7 mouse cellular contexts compared by ENCODE assay signal in the genomic region with DNA sequence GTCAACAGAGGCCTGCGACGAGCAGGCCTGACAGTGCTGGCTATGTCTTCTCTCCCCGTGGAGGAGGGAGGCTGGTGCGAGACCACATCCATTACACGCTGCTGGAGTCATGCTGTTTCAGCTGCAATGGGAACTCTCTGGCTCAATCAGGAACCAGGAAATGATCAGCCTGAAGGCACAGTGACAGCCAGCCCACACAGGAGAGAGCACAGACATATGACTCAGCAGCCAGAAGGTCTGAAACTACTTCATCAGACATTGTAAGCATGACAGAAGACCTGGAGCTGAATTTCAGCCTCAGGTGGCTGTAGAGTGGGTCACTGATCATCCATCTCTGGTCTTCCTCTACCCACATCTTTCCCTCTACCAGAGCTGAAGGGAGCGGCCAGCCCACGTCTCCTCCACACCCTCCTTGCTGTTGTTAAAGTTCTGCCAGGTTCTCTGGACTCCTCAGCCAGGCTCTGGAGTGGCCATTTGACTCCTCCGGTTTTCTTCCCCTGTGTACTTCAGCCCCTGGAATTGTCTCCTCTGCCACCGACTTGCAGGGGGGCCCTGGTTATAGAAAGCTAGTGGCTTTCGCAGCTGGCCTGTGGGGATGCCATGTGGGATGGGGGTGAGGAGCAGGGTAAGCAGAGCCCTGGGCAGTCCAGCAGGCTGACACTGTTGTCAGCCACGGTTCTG. TPM values are rescaled to one million over a fixed set of nuclear protein-coding genes. Genes with fewer than 3 reads are reported as not detected.
DNase-seq lines count a peak whose midpoint lies in the region; ATAC-seq and TF ChIP-seq lines count a peak whose summit lies in the region.

No protein-coding gene starts in this region.

- DNase-seq in midbrain, embryonic 11.5 days (ENCODE audit: low spot score, missing footprints): peak; percentile 47
- no peak for DNase-seq in intestine, embryonic 14.5 days (ENCODE audit: low spot score)
- no peak for DNase-seq in lung, adult 18-20 months
- no peak for DNase-seq in c-Kit-positive CD71-positive TER-119-positive erythroid progenitor cells, embryonic 14.5 days (ENCODE audit: low spot score)

- H3K9ac ChIP-seq in midbrain, embryonic 11.5 days (ENCODE audit: low read length): no peak overlapping the region
- H3K9ac ChIP-seq in midbrain, embryonic 16.5 days (ENCODE audit: low read depth, low read length): no peak overlapping the region
- no peak overlapping the region for H3K9ac ChIP-seq in intestine, embryonic 14.5 days (ENCODE audit: low read length)
- H3K9ac ChIP-seq in neural tube, embryonic 15.5 days (replicated peaks): no peak overlapping the region

- ATAC-seq in midbrain, embryonic 11.5 days (ENCODE audit: low FRiP score): no peak
- ATAC-seq in midbrain, embryonic 16.5 days: no peak
- 0 out of 2 replicates have a peak, but pooled peaks have one; percentile 23 for ATAC-seq in intestine, embryonic 14.5 days (replicated peaks; ENCODE audit: low FRiP score, low TSS enrichment, low read depth)
- ATAC-seq in neural tube, embryonic 15.5 days (ENCODE audit: low FRiP score): peak; percentile 35; the same call in 1 of the 2 replicates

- no peaks in the 10 kb centered on the region for H3K4me1 ChIP-seq in midbrain, embryonic 11.5 days (ENCODE audit: control insufficient read depth, insufficient read depth, low read length)
- H3K4me1 ChIP-seq in midbrain, embryonic 16.5 days (ENCODE audit: control insufficient read depth, insufficient read depth, low read length): peaks cover 5% of the 10 kb centered on the region
- H3K4me1 ChIP-seq in cortical plate, adult 2 months (ENCODE audit: control insufficient read depth, insufficient read depth, low read length): no peaks in the 10 kb centered on the region; the same call in 1 of the 2 replicates
- H3K4me1 ChIP-seq in intestine, embryonic 14.5 days (replicated peaks; ENCODE audit: control insufficient read depth, insufficient read depth, low read length): no peaks in the 10 kb centered on the region
- H3K4me1 ChIP-seq in neural tube, embryonic 15.5 days: peaks cover 5% of the 10 kb centered on the region; the same call in 1 of the 2 replicates

- H3K4me2 ChIP-seq in midbrain, embryonic 11.5 days: no peak overlapping the region
- no peak overlapping the region for H3K4me2 ChIP-seq in midbrain, embryonic 16.5 days (ENCODE audit: low read length)
- H3K4me2 ChIP-seq in intestine, embryonic 14.5 days (ENCODE audit: low read length): no peak overlapping the region
- H3K4me2 ChIP-seq in neural tube, embryonic 15.5 days: no peak overlapping the region

- 69% methylated on average over 11 of the region's 11 CpGs for WGBS in midbrain, embryonic 11.5 days
- 63% methylated on average over 11 of the region's 11 CpGs for WGBS in midbrain, embryonic 16.5 days
- 64% methylated on average over 11 of the region's 11 CpGs for WGBS in intestine, embryonic 14.5 days
- 48% methylated on average over 11 of the region's 11 CpGs for WGBS in neural tube, embryonic 15.5 days

- H3K4me3 ChIP-seq in midbrain, embryonic 11.5 days (ENCODE audit: low read depth, low read length): no peak overlapping the region
- H3K4me3 ChIP-seq in midbrain, embryonic 16.5 days (ENCODE audit: low read depth, low read length): no peak overlapping the region
- no peak overlapping the region for H3K4me3 ChIP-seq in cortical plate, adult 2 months (ENCODE audit: insufficient read depth, low read length)
- H3K4me3 ChIP-seq in intestine, embryonic 14.5 days (ENCODE audit: low read depth, low read length): no peak overlapping the region
- no peak overlapping the region for H3K4me3 ChIP-seq in neural tube, embryonic 15.5 days (replicated peaks)

- H3K27me3 ChIP-seq in midbrain, embryonic 11.5 days (ENCODE audit: control insufficient read depth, insufficient read depth, low read length): no peaks in the 10 kb centered on the region
- H3K27me3 ChIP-seq in midbrain, embryonic 16.5 days (ENCODE audit: control insufficient read depth, insufficient read depth, low read depth, low read length): no peaks in the 10 kb centered on the region
- H3K27me3 ChIP-seq in intestine, embryonic 14.5 days (replicated peaks; ENCODE audit: control insufficient read depth, insufficient read depth, low read length): no peaks in the 10 kb centered on the region
- H3K27me3 ChIP-seq in neural tube, embryonic 15.5 days (replicated peaks): no peaks in the 10 kb centered on the region

- TF ChIP-seq CTCF in cortical plate, adult 2 months (IDR thresholded peaks at IDR 0.05; ENCODE audit: extremely low read depth, insufficient read depth, low read length): no peak

- H3K9me3 ChIP-seq in midbrain, embryonic 11.5 days (ENCODE audit: control insufficient read depth, low read length): no peaks in the 10 kb centered on the region
- H3K9me3 ChIP-seq in midbrain, embryonic 16.5 days (replicated peaks; ENCODE audit: control insufficient read depth, low read length, poor library complexity, severe bottlenecking): no peaks in the 10 kb centered on the region
- H3K9me3 ChIP-seq in intestine, embryonic 14.5 days (ENCODE audit: control insufficient read depth, low read length): no peaks in the 10 kb centered on the region
- H3K9me3 ChIP-seq in neural tube, embryonic 15.5 days (replicated peaks): no peaks in the 10 kb centered on the region

- H3K36me3 ChIP-seq in midbrain, embryonic 11.5 days (ENCODE audit: control insufficient read depth, insufficient read depth, low read length): no peaks in the 10 kb centered on the region
- H3K36me3 ChIP-seq in midbrain, embryonic 16.5 days (ENCODE audit: control insufficient read depth, insufficient read depth, low read length): no peaks in the 10 kb centered on the region
- H3K36me3 ChIP-seq in intestine, embryonic 14.5 days (ENCODE audit: control insufficient read depth, insufficient read depth, low read length): no peaks in the 10 kb centered on the region
- no peaks in the 10 kb centered on the region for H3K36me3 ChIP-seq in neural tube, embryonic 15.5 days

- 0 out of 2 replicates have a peak, but pooled peaks have one; percentile 7 for TF ChIP-seq POLR2A in cortical plate, adult 2 months (IDR thresholded peaks at IDR 0.05; ENCODE audit: extremely low read depth, insufficient read depth, low read length)

- no peak overlapping the region for H3K27ac ChIP-seq in midbrain, embryonic 11.5 days (ENCODE audit: low read depth, low read length)
- no peak overlapping the region for H3K27ac ChIP-seq in midbrain, embryonic 16.5 days (ENCODE audit: low read length)
- H3K27ac ChIP-seq in cortical plate, adult 2 months (ENCODE audit: insufficient read depth, low read length): no peak overlapping the region
- H3K27ac ChIP-seq in intestine, embryonic 14.5 days (ENCODE audit: low read depth): no peak overlapping the region
- no peak overlapping the region for H3K27ac ChIP-seq in neural tube, embryonic 15.5 days (replicated peaks)

RNA-seq across cellular contexts. Expression of a gene that starts 27.4 kb away (rescaled TPM):
- polyA plus RNA-seq in midbrain, embryonic 11.5 days (2014; fragmentation: Nextera tagmentation; extraction: Ambion mirVana): 9.6 and 10.3 TPM in 2 replicates
- 10.3 and 12.0 TPM in 2 replicates for polyA plus RNA-seq in midbrain, embryonic 16.5 days (2015; fragmentation: Nextera tagmentation; extraction: Ambion mirVana)
- polyA plus RNA-seq in cortical plate, adult 2 months (2012; rRNA removed): 37.1 and 39.2 TPM in 2 replicates
- polyA plus RNA-seq in intestine, embryonic 14.5 days (2014; fragmentation: Nextera tagmentation; extraction: Ambion mirVana): 64.6 and 72.8 TPM in 2 replicates
- polyA plus RNA-seq in neural tube, embryonic 15.5 days (2015; fragmentation: Nextera tagmentation; extraction: Ambion mirVana): 9.1 and 21.3 TPM in 2 replicates

Comparison
In these comparisons a context has a peak if more than half of its experiments do, and no peak if none do; other contexts are left out.
1. ATAC-seq: peak in intestine, embryonic 14.5 days (single experiment) and neural tube, embryonic 15.5 days (single experiment); none in midbrain, embryonic 11.5 days (single experiment) and midbrain, embryonic 16.5 days (single experiment).